Mouse (Mus musculus): ENCODE data around the gene Slc35g2. TPM values are rescaled to one million over a fixed set of nuclear protein-coding genes. Genes with fewer than 3 reads are reported as not detected.

Slc35g2 gene
- total RNA-seq, 2 experiments from 2014 or later, result 9.0 to 10.3 TPM

- no peak for DNase-seq
Measured at GRCm38 (mm10) chr9:100558991-100559390, 11.9 kb downstream of the Slc35g2 start.

GRCm38 (mm10) chr9:100558023-100558573, 12.8 kb downstream of the Slc35g2 start:
- DNase-seq, result no peak

- DNase-seq, result no peak
Measured at GRCm38 (mm10) chr9:100555686-100556085, 15.2 kb downstream of the Slc35g2 start.

GRCm38 (mm10) chr9:100548313-100548712, 22.6 kb downstream of the Slc35g2 start:
- DNase-seq, result peak; percentile 24

GRCm38 (mm10) chr9:100546594-100546910, 24.3 kb downstream of the Slc35g2 start:
- no peak for DNase-seq

DNA sequence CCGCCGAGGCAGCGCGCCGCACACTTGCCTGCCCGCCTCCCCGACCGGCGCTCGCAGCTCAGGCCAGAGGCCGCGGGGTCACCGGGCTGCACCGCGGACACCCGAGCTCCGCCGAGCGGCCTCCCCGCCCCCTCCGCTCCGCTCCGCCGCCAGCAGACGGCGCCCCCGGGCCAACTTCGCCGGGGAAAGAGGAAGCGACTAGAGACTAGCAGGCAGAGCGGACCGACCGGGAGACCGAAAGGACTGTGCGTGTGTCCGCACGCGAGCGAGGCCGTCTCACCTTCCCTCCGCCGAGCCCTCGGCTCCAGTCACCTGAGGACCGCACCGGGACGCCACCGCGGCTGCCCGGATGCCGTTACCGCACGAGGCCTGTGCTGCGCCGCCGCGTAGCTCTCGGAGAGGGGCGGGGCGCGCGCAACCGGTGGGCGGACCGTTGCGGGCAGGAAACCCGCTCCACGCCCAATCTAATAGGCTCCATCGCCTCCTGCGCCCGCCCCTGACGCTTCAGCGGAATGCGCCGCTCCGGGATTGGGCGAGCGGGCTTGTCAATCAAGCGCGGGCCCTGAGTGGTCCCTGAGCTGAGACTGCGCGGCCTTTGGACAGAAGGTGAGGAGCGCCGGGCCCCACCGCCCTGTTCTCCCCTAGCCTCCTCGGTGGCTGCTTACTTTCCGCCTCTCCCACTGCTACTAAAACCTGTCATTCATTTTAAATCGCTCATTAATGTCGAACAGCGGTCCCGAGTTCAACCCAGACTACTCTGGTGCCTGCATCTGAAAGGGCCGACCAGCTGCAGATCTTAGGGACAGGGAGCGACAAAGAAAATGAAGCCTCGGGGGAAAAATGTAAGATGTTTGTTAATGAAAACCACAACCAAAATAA, 24.9 kb downstream of the Slc35g2 start, which contains the start of gene Nck1:
Gene Nck1 (minus strand): TSS at position 420 of the 879 bp plus-strand sequence.
- DNase-seq, result peak; percentile 99

GRCm38 (mm10) chr9:100544948-100545714, 25.8 kb downstream of the Slc35g2 start:
- DNase-seq, result no peak

DNA sequence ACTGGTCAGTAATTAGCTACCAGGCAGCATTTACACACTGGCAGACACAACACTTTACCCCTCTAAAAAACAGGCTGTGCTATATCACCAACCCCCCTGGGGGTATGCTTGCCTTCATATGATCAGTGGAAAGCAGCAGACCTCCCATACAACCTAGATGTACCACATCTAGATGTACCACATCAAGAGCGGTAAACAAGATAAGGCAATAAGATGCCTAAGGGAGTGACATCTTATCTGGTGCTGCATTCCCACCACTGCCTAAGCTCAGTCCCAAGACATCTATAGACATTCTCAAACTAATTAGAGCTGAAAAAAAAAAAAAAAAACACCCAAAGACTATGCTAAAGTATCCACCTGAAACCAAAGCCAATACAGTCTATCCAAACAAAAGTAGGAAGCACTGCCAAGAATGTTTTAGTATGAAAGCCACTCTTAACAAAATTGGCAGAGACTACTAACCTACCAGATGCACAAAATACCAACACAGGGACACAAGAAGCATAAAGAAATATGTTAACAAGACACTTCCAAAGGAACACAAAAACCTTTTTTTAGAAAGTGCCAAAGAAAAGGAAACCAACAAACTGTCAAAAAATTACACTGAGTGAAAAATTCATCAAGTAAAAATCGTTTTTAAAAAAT, 35.1 kb downstream of the Slc35g2 start:
- DNase-seq, result no peak

GRCm38 (mm10) chr9:100534686-100535085, 36.2 kb downstream of the Slc35g2 start:
- no peak for DNase-seq

GRCm38 (mm10) chr9:100532847-100533505, 37.9 kb downstream of the Slc35g2 start:
- DNase-seq, result no peak

DNA sequence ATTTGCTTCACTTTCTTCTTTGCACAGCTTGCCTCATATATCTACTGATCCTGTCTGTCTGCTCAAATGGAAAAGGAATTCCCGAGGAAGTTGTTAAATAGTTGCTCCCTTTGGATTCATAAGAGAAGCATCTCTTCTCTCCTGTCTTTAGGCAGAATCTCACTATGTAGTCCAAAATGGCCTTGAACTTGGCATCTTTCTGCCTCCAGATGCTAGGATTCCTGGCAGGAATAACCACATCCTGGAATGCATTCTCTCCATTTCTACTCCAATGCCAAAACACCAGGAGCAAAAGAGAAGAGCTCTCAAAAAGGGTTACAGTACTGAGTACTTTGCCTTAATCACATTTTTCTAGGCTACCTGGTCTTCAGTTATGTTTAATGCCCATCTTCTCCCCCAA, 39.6 kb downstream of the Slc35g2 start:
- no peak for DNase-seq

DNA sequence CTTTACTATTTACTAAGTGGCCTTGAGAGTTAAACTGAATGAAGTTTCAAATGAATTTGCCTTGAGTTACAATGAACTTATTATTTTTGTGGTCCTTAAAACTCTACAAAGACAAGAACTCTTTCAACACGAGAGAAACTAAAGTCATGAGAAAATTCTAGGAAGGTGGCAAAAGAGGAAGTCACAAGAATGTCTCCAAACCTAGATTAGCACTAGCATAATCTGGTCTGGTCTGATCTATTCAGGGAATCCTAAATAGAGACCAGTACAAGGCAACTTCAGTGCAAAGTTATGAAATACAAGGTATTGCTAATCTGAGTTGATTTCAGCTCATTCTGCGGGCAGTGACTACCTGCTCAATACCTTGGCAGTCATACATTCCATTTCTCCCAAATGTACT, 45.7 kb downstream of the Slc35g2 start:
- DNase-seq, result no peak

DNA sequence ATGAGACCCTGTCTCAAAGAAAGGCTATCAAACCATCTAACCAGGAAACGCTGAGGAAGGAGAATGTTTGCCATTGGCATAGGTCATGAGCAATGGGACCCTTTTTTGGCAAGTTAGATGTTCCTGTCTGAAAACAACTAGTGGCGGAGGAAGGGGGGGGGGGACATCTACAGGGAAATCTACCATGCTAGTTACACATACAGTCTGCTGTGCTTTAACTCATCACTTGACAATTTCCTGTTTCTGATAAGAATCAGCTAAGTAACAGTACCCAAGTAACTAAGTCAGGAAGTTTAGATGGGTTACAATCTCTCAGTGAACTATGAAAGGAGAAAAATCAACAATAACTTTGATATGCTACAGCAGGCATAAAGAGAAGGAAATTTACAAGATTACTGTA, 48.9 kb downstream of the Slc35g2 start:
- DNase-seq, result no peak

GRCm38 (mm10) chr9:100520586-100520985, 50.3 kb downstream of the Slc35g2 start:
- DNase-seq, result peak; percentile 69

DNA sequence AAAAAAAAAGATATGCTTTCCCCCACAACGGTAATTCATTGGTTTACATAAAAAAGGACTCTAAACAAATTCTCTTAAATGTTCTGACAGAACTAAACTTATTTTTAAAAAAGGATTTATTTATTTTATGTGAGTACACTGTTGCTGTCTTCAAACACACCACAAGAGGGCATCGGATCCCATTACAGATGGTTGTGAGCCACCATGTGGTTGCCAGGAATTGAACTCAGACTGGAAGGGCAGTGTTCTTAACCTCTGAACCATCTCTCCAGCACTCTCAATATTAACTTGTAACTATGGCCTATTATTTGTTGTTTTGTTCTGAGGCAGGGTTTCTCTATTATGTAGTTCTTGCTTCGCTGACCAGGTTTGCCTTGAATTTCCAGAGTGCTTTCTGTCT, 50.9 kb downstream of the Slc35g2 start:
- no peak for DNase-seq

- no peak for DNase-seq
Measured at GRCm38 (mm10) chr9:100507581-100507980, 63.3 kb downstream of the Slc35g2 start.

DNA sequence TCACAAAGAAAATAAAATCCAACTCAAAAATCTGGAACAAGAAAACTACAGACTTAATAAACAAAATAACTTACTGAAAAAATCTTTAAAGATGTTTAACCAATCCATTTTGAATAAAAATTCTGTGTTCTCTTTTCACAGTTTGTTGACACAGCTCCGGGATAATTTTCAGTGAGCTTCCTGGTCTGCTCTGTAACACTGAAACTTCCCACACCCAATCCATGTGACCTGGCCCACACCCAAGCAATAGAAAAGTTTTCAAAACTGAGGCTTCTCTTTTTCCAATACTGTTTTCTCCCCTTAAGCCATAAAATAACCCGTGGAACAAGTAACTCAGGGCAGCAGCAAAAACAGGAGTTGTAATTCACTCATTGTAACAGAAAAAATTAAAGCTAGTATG, 64.2 kb downstream of the Slc35g2 start:
- peak; percentile 58 for DNase-seq

DNA sequence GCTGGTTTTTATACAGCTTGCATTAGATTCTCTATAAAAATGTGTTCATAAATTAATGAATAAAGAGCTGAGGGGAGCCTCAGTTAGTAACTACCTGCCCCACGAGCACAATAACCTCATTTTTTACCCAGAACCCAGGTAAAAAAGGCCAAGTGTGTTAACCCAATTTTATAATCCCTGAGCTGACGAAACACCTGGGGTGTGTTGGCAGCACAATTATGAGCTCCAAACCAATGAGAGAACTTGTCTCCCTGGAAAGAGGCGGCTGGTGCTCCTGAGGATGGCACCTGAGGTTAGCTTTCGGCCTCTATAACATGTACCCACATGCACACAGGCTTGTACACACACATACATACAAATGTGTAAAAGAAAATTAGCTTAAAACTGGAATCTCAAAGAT, 65.4 kb downstream of the Slc35g2 start:
- no peak for DNase-seq
